Mouse (Mus musculus) heart, embryonic 13.5 days (tissue): ENCODE data around the gene Ybx2. TPM values are rescaled to one million over a fixed set of nuclear protein-coding genes. Genes with fewer than 3 reads are reported as not detected.
A peak's percentile ranks its signal among the peaks of the same experiment; 100 is the strongest.
"Not testable (repeated sequence)": the region's sequence is repeated elsewhere in the genome, so short reads cannot be mapped to it uniquely, and the experiment has no call there.

Source experiments
- ATAC-seq: fragments of 200-750 bp; cut with Nextera tagmentation; 2 replicates; pipeline ENCODE4 v1.8.0; 2017; ENCODE audit warnings: moderate TSS enrichment; ENCODE audit not compliant: insufficient number of reproducible peaks, low FRiP score, low TSS enrichment; ENCODE audit errors: extremely low read depth
- H3K27ac ChIP-seq: fragments of 300-500 bp; sonication (generic); replicated peaks from 2 replicates; pipeline ENCODE4 v1.5.1; 2015; ENCODE audit warnings: moderate library complexity, mild to moderate bottlenecking, inconsistent platforms
- H3K27me3 ChIP-seq: fragments of 300-500 bp; sonication (generic); replicated peaks from 2 replicates; pipeline ENCODE4 v1.6.1; 2015; ENCODE audit warnings: mild to moderate bottlenecking, inconsistent platforms
- H3K36me3 ChIP-seq: fragments of 300-500 bp; sonication (generic); 2 replicates; pipeline ENCODE4 v1.6.1; 2015; ENCODE audit warnings: mild to moderate bottlenecking, inconsistent platforms
- H3K4me1 ChIP-seq: fragments of 300-500 bp; sonication (generic); 2 replicates; pipeline ENCODE4 v1.6.1; 2015; ENCODE audit warnings: inconsistent platforms
- H3K4me2 ChIP-seq: fragments of 300-500 bp; sonication (generic); 2 replicates; pipeline ENCODE4 v1.6.1; 2015; ENCODE audit warnings: inconsistent platforms, mild to moderate bottlenecking, moderate library complexity
- H3K4me3 ChIP-seq: fragments of 300-500 bp; sonication (generic); 2 replicates; pipeline ENCODE4 v1.5.1; 2015; ENCODE audit warnings: moderate library complexity, mild to moderate bottlenecking, inconsistent platforms
- H3K9ac ChIP-seq: fragments of 300-500 bp; sonication (generic); 2 replicates; pipeline ENCODE4 v1.6.1; 2015; ENCODE audit warnings: inconsistent platforms, mild to moderate bottlenecking, moderate library complexity
- H3K9me3 ChIP-seq: fragments of 300-500 bp; sonication (generic); 2 replicates; pipeline ENCODE4 v1.6.1; 2016; ENCODE audit warnings: inconsistent platforms
- WGBS: fragments of 180-500 bp; shearing (Covaris S2); methylation state at CpG from one replicate; pipeline ENCODE4 v1.1.7; 2015; ENCODE audit warnings: mixed read lengths; 5-methylcytosine and 5-hydroxymethylcytosine counted together
- polyA plus RNA-seq: library from polyadenylated mRNA; unstranded; fragments of >200 nt; fragmentation: Nextera tagmentation; extraction: Ambion mirVana; gene quantifications from 2 replicates; pipeline ENCODE4 v1.2.1, GENCODE M21; 2015

The Ybx2 gene
- polyA plus RNA-seq, 1 experiment from 2014 or later = 3.1 TPM

DNA sequence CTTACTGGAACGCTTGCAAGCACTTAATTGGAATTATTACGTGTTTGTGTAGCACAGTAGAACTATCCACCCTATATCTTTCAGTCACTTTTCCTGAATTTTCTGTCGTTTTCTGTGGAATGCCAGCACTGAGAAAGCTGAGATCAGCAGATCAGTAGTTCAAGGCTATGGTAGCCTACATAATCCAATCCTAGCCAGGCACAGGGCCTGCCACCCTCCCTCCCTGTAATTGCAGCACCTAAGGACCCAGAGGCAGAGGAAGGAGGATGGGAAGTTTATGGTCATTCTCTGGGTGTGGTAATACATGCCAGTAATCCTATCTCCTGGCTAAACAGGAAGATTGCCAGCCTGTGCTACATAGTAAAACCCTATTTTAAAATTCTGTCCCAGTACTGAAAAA, 12.8 kb upstream of the Ybx2 start:
- H3K4me1 ChIP-seq = peaks cover 28% of the 10 kb centered on the region
- H3K9ac ChIP-seq = peak overlapping the region; percentile 86; the same call in 1 of the 2 replicates
- 64% methylated on average over 3 of the region's 3 CpGs for WGBS
- no peak for ATAC-seq
- peak overlapping the region; percentile 83 for H3K4me2 ChIP-seq
- H3K36me3 ChIP-seq = peaks cover 14% of the 10 kb centered on the region
- no peaks in the 10 kb centered on the region for H3K27me3 ChIP-seq
- no peaks in the 10 kb centered on the region for H3K9me3 ChIP-seq
- peak overlapping the region; percentile 99; the same call in 1 of the 2 replicates for H3K27ac ChIP-seq
- peak overlapping the region; percentile 91 for H3K4me3 ChIP-seq

DNA sequence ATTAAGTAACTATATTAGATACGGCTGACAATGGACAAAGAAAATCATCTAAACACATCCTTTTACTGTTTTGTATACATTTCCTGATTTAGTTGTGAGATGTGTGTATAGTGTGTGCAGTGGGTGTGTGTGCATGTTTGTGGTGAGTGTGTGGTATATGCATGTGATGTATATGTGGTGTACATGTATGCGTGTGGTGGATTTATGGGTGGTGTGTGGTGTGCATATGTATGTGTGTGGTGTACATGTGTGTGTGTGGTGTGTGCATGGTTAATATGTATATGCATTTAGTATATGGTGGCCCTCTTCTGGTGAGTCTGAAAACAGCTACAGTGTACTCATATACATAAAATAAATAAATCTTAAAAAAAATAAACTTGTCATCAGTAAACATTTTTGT, 8.1 kb upstream of the Ybx2 start:
- Histone ChIP-seq H3K36me3 (no peaks in the 10 kb centered on the region), H3K4me2 (no peak overlapping the region), H3K9me3 (no peaks in the 10 kb centered on the region), H3K4me3 (no peak overlapping the region), H3K27ac (no peak overlapping the region), H3K4me1 (peaks cover 4% of the 10 kb centered on the region), H3K9ac (no peak overlapping the region), H3K27me3 (no peaks in the 10 kb centered on the region)
- 88% methylated on average over 2 of the region's 2 CpGs for WGBS
- no peak for ATAC-seq

DNA sequence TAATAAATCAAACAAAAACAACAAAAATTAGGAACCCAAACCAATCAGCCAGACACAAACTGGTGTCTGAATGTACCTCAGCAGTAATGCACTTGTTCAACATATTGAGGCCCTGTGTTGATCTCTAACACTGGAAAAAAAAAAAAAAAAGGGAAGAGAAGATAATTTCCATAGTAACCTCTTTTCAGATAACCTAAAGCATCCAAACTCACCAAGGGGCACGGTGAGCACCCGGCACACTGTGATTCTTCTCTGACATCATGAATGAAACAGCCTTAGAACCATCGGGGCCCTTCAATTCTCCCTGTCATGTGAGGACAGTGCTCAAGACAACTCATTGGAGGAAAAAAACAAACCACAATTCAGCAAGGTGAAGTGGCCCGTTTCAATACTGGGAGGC, 5.9 kb upstream of the Ybx2 start:
- Histone ChIP-seq H3K9me3 (no peaks in the 10 kb centered on the region), H3K4me2 (no peak overlapping the region), H3K36me3 (no peaks in the 10 kb centered on the region), H3K27ac (no peak overlapping the region), H3K9ac (no peak overlapping the region), H3K27me3 (peaks cover 2% of the 10 kb centered on the region; the same call in 1 of the 2 replicates), H3K4me1 (peaks cover 5% of the 10 kb centered on the region), H3K4me3 (no peak overlapping the region)
- WGBS = 26% methylated on average over 4 of the region's 4 CpGs
- ATAC-seq = no peak

- not testable (repeated sequence) for ATAC-seq, H3K4me3 ChIP-seq, H3K9ac ChIP-seq, H3K4me1 ChIP-seq, H3K27me3 ChIP-seq, H3K9me3 ChIP-seq, H3K27ac ChIP-seq, H3K36me3 ChIP-seq, H3K4me2 ChIP-seq
- 80% methylated on average over 8 of the region's 8 CpGs for WGBS
Observed at GRCm38 (mm10) chr11:69930176-69930575, 5.4 kb upstream of the Ybx2 start.

- Histone ChIP-seq H3K4me1 (peaks cover 16% of the 10 kb centered on the region), H3K4me3 (no peak overlapping the region), H3K27me3 (peaks cover 11% of the 10 kb centered on the region), H3K36me3 (no peaks in the 10 kb centered on the region), H3K27ac (no peak overlapping the region), H3K4me2 (no peak overlapping the region), H3K9me3 (no peaks in the 10 kb centered on the region), H3K9ac (no peak overlapping the region)
- no peak for ATAC-seq
- WGBS = 65% methylated on average over 3 of the region's 3 CpGs
Observed at GRCm38 (mm10) chr11:69930967-69931537, 4.5 kb upstream of the Ybx2 start.

DNA sequence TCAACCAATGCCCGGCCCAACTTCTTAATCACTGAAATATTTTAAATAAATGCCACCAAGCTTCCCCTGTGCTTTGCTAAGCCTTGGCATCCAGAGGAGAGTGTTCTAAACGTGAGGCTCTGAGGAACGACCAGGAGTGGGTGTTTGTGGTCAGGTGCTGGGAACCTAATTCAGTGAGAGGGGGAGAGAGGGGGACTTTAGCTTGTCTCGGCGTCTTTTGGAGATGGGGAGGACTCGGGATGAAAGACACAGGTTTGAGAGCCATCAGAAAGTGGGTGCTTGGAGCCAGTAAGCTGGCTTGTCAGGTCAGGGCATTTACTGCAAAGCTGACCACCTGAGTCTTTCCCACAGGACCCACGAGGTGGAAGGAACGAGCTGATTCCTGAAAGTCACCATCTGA, 3.8 kb upstream of the Ybx2 start:
- ATAC-seq = no peak
- WGBS = 64% methylated on average over 8 of the region's 8 CpGs
- H3K4me3 ChIP-seq = no peak overlapping the region

DNA sequence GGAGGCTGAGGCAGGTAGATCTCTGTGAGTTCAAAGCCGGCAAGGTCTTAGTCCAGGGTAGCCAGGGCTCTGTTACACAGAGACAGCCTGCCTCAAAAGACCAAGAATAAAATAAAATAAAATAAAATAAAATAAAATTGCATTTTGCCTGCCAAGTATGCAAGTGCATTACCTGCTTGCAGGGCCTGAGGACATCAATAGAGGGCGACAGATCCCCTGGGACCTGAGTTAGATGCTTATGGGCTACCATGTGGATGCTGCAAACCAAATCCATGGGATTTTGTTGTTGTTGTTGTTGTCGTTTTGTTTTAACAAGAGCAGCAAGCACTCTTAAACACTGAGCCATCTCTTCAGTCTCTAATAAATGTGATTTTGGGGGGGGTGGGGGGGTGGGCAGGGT, 3.3 kb upstream of the Ybx2 start:
- Histone ChIP-seq H3K36me3 (no peaks in the 10 kb centered on the region), H3K4me3 (no peak overlapping the region)
- WGBS = 44% methylated on average over 3 of the region's 3 CpGs

More for the DNA sequence above, 3.8 kb upstream of the Ybx2 start:
- Histone ChIP-seq H3K4me2 (no peak overlapping the region), H3K36me3 (no peaks in the 10 kb centered on the region), H3K9ac (no peak overlapping the region), H3K9me3 (no peaks in the 10 kb centered on the region), H3K27ac (no peak overlapping the region), H3K27me3 (peaks cover 18% of the 10 kb centered on the region), H3K4me1 (peaks cover 23% of the 10 kb centered on the region)

GRCm38 (mm10) chr11:69933066-69933465, 2.5 kb upstream of the Ybx2 start:
- H3K36me3 ChIP-seq = no peaks in the 10 kb centered on the region
- H3K27ac ChIP-seq = no peak overlapping the region
- no peaks in the 10 kb centered on the region for H3K9me3 ChIP-seq
- H3K4me2 ChIP-seq = no peak overlapping the region
- no peak for ATAC-seq
- peaks cover 36% of the 10 kb centered on the region for H3K4me1 ChIP-seq
- WGBS = 72% methylated on average over 4 of the region's 4 CpGs
- H3K27me3 ChIP-seq = peaks cover 31% of the 10 kb centered on the region
- H3K9ac ChIP-seq = no peak overlapping the region
- no peak overlapping the region for H3K4me3 ChIP-seq

More for the DNA sequence above, 3.3 kb upstream of the Ybx2 start:
- ATAC-seq = no peak
- Histone ChIP-seq H3K9me3 (no peaks in the 10 kb centered on the region), H3K27ac (no peak overlapping the region), H3K4me1 (peaks cover 28% of the 10 kb centered on the region), H3K9ac (no peak overlapping the region), H3K4me2 (no peak overlapping the region), H3K27me3 (peaks cover 23% of the 10 kb centered on the region)

GRCm38 (mm10) chr11:69934169-69934568, 1.4 kb upstream of the Ybx2 start:
- 1% methylated on average over 18 of the region's 18 CpGs for WGBS
- no peak for ATAC-seq
- Histone ChIP-seq H3K9ac (peak overlapping the region; percentile 53; the same call in 1 of the 2 replicates), H3K4me3 (peak overlapping the region; percentile 64), H3K9me3 (no peaks in the 10 kb centered on the region), H3K36me3 (no peaks in the 10 kb centered on the region), H3K27ac (no peak overlapping the region), H3K27me3 (peaks cover 42% of the 10 kb centered on the region), H3K4me1 (peaks cover 37% of the 10 kb centered on the region), H3K4me2 (peak overlapping the region; percentile 93)

- Histone ChIP-seq H3K9me3 (no peaks in the 10 kb centered on the region), H3K36me3 (no peaks in the 10 kb centered on the region), H3K4me1 (peaks cover 37% of the 10 kb centered on the region), H3K9ac (peak overlapping the region; percentile 67), H3K4me3 (peak overlapping the region; percentile 64), H3K27me3 (peaks cover 47% of the 10 kb centered on the region), H3K27ac (no peak overlapping the region), H3K4me2 (peak overlapping the region; percentile 93)
- no peak for ATAC-seq
- 19% methylated on average over 6 of the region's 6 CpGs for WGBS
Observed at GRCm38 (mm10) chr11:69934681-69935080, 915 bp upstream of the Ybx2 start.

- no peak for ATAC-seq
- H3K9me3 ChIP-seq = no peaks in the 10 kb centered on the region
- H3K4me3 ChIP-seq = peak overlapping the region; percentile 64
- H3K9ac ChIP-seq = peak overlapping the region; percentile 83
- peaks cover 57% of the 10 kb centered on the region for H3K27me3 ChIP-seq
- H3K4me1 ChIP-seq = peaks cover 37% of the 10 kb centered on the region
- 2% methylated on average over 27 of the region's 30 CpGs for WGBS
- peak overlapping the region; percentile 93 for H3K4me2 ChIP-seq
- H3K27ac ChIP-seq = peak overlapping the region; percentile 53; the same call in 1 of the 2 replicates
- H3K36me3 ChIP-seq = no peaks in the 10 kb centered on the region
Observed at GRCm38 (mm10) chr11:69936156-69936555, 560 bp downstream of the Ybx2 start.

- H3K4me1 ChIP-seq = peaks cover 37% of the 10 kb centered on the region
- H3K27me3 ChIP-seq = peaks cover 57% of the 10 kb centered on the region
- ATAC-seq = no peak
- H3K4me3 ChIP-seq = peak overlapping the region; percentile 64
- H3K36me3 ChIP-seq = peaks cover 4% of the 10 kb centered on the region; the same call in 1 of the 2 replicates
- H3K9ac ChIP-seq = peak overlapping the region; percentile 83
- H3K9me3 ChIP-seq = no peaks in the 10 kb centered on the region
- peak overlapping the region; percentile 93 for H3K4me2 ChIP-seq
- 45% methylated on average over 9 of the region's 9 CpGs for WGBS
- peak overlapping the region; percentile 53 for H3K27ac ChIP-seq
Observed at GRCm38 (mm10) chr11:69936714-69937347, 1.2 kb downstream of the Ybx2 start.
